In genomic region chr13:21996101-21996839, GRCm38 (mm10) we compare ENCODE assay signal across 8 mouse cellular contexts. TPM values are rescaled to one million over a fixed set of nuclear protein-coding genes. Genes with fewer than 3 reads are reported as not detected.
DNase-seq lines count a peak whose midpoint lies in the region; ATAC-seq and TF ChIP-seq lines count a peak whose summit lies in the region.

No protein-coding gene starts in this region.

- 0 out of 2 replicates have a peak, but pooled peaks cover 9% of the 10 kb centered on the region for H3K4me1 ChIP-seq in kidney, postnatal 0 days (replicated peaks; ENCODE audit: insufficient read depth, low read length)
- 0 out of 2 replicates have a peak, but pooled peaks cover 11% of the 10 kb centered on the region for H3K4me1 ChIP-seq in hindbrain, embryonic 15.5 days (replicated peaks)
- H3K4me1 ChIP-seq in midbrain, embryonic 13.5 days (replicated peaks) = peaks cover 8% of the 10 kb centered on the region; the same call in 1 of the 2 replicates

- no peak for TF ChIP-seq CTCF in kidney, postnatal 0 days (IDR thresholded peaks at IDR 0.05; ENCODE audit: low read depth)

- no peaks in the 10 kb centered on the region for H3K9me3 ChIP-seq in kidney, postnatal 0 days (replicated peaks; ENCODE audit: low read length)
- H3K9me3 ChIP-seq in hindbrain, embryonic 15.5 days = no peaks in the 10 kb centered on the region
- no peaks in the 10 kb centered on the region; the same call in 1 of the 2 replicates for H3K9me3 ChIP-seq in midbrain, embryonic 13.5 days

- no peak overlapping the region for H3K4me3 ChIP-seq in kidney, postnatal 0 days (replicated peaks; ENCODE audit: low read depth, low read length)
- H3K4me3 ChIP-seq in hindbrain, embryonic 15.5 days = peak overlapping the region; percentile 7
- H3K4me3 ChIP-seq in midbrain, embryonic 13.5 days (replicated peaks) = peak overlapping the region; percentile 31

- no peak overlapping the region for H3K27ac ChIP-seq in kidney, postnatal 0 days
- no peak overlapping the region for H3K27ac ChIP-seq in hindbrain, embryonic 15.5 days (replicated peaks)
- H3K27ac ChIP-seq in midbrain, embryonic 13.5 days = no peak overlapping the region

- DNase-seq in kidney, postnatal 0 days (ENCODE audit: low spot score) = no peak
- DNase-seq in kidney, postnatal 25 days = no peak
- DNase-seq in c-Kit-positive CD71-positive TER-119-negative erythroid progenitor cells, embryonic 14.5 days (ENCODE audit: low read depth) = peak; percentile 59
- DNase-seq in thymus, postnatal 10 days (ENCODE audit: low spot score in 2 of 2) = no peak
- no peak for DNase-seq in ovary, postnatal 36 days (ENCODE audit: low spot score)
- no peak for DNase-seq in gastrocnemius, postnatal 25 days

- H3K9ac ChIP-seq in kidney, postnatal 0 days (ENCODE audit: low read depth, low read length) = no peak overlapping the region
- H3K9ac ChIP-seq in hindbrain, embryonic 15.5 days = no peak overlapping the region
- H3K9ac ChIP-seq in midbrain, embryonic 13.5 days (replicated peaks) = no peak overlapping the region

- ATAC-seq in kidney, postnatal 0 days (replicated peaks; ENCODE audit: low FRiP score, low read depth) = no peak
- ATAC-seq in hindbrain, embryonic 15.5 days (ENCODE audit: low FRiP score, low read depth) = no peak
- no peak for ATAC-seq in midbrain, embryonic 13.5 days

- H3K4me2 ChIP-seq in kidney, postnatal 0 days (ENCODE audit: low read length) = peak overlapping the region; percentile 49; the same call in 1 of the 2 replicates
- H3K4me2 ChIP-seq in hindbrain, embryonic 15.5 days = peak overlapping the region; percentile 45
- H3K4me2 ChIP-seq in midbrain, embryonic 13.5 days (replicated peaks) = peak overlapping the region; percentile 53

- 3% methylated on average over 12 of the region's 12 CpGs for WGBS in kidney, postnatal 0 days
- 3% methylated on average over 12 of the region's 12 CpGs for WGBS in hindbrain, embryonic 15.5 days
- WGBS in midbrain, embryonic 13.5 days = 1% methylated on average over 12 of the region's 12 CpGs

- no peaks in the 10 kb centered on the region for H3K36me3 ChIP-seq in kidney, postnatal 0 days (ENCODE audit: insufficient read depth, low read length)
- H3K36me3 ChIP-seq in hindbrain, embryonic 15.5 days = no peaks in the 10 kb centered on the region
- H3K36me3 ChIP-seq in midbrain, embryonic 13.5 days = no peaks in the 10 kb centered on the region

- peaks cover 77% of the 10 kb centered on the region for H3K27me3 ChIP-seq in kidney, postnatal 0 days (ENCODE audit: insufficient read depth, low read length)
- H3K27me3 ChIP-seq in hindbrain, embryonic 15.5 days = peaks cover 87% of the 10 kb centered on the region
- peaks cover 90% of the 10 kb centered on the region for H3K27me3 ChIP-seq in midbrain, embryonic 13.5 days

RNA-seq across cellular contexts. Expression of gene Prss16, which starts 13.3 kb away (rescaled TPM):
- polyA plus RNA-seq in kidney, postnatal 0 days (2015; fragmentation: Nextera tagmentation; extraction: Ambion mirVana) = 0.21 and 0.60 TPM in 2 replicates
- 0.14 TPM in 1 of 2 replicates, not detected in the other for polyA plus RNA-seq in hindbrain, embryonic 15.5 days (2015; fragmentation: Nextera tagmentation; extraction: Ambion mirVana)
- not detected in 2 replicates for polyA plus RNA-seq in midbrain, embryonic 13.5 days (2015; fragmentation: Nextera tagmentation; extraction: Ambion mirVana)
- not detected for total RNA-seq in gastrocnemius, postnatal 25 days (2021)

RNA-seq across cellular contexts. Expression of gene Pom121l2, which starts 15.3 kb away (rescaled TPM):
- polyA plus RNA-seq in kidney, postnatal 0 days (2015; fragmentation: Nextera tagmentation; extraction: Ambion mirVana) = not detected in 2 replicates
- polyA plus RNA-seq in hindbrain, embryonic 15.5 days (2015; fragmentation: Nextera tagmentation; extraction: Ambion mirVana) = 0.08 TPM in 1 of 2 replicates, not detected in the other
- not detected in 2 replicates for polyA plus RNA-seq in midbrain, embryonic 13.5 days (2015; fragmentation: Nextera tagmentation; extraction: Ambion mirVana)
- total RNA-seq in gastrocnemius, postnatal 25 days (2021) = not detected

RNA-seq across cellular contexts. Expression of gene Hist1h2ah, which starts 39.1 kb away (rescaled TPM):
- 4.0 and 4.5 TPM in 2 replicates for polyA plus RNA-seq in kidney, postnatal 0 days (2015; fragmentation: Nextera tagmentation; extraction: Ambion mirVana)
- polyA plus RNA-seq in hindbrain, embryonic 15.5 days (2015; fragmentation: Nextera tagmentation; extraction: Ambion mirVana) = 1.7 and 2.2 TPM in 2 replicates
- 6.2 TPM in 1 of 2 replicates, not detected in the other for polyA plus RNA-seq in midbrain, embryonic 13.5 days (2015; fragmentation: Nextera tagmentation; extraction: Ambion mirVana)
- total RNA-seq in gastrocnemius, postnatal 25 days (2021) = 1 to 10 TPM; 2.9 to 7.7 TPM

RNA-seq across cellular contexts. Expression of gene Hist1h2bk, which starts 39.4 kb away (rescaled TPM):
- 4.0 and 4.8 TPM in 2 replicates for polyA plus RNA-seq in kidney, postnatal 0 days (2015; fragmentation: Nextera tagmentation; extraction: Ambion mirVana)
- 1.2 and 1.5 TPM in 2 replicates for polyA plus RNA-seq in hindbrain, embryonic 15.5 days (2015; fragmentation: Nextera tagmentation; extraction: Ambion mirVana)
- 4.0 and 5.5 TPM in 2 replicates for polyA plus RNA-seq in midbrain, embryonic 13.5 days (2015; fragmentation: Nextera tagmentation; extraction: Ambion mirVana)
- total RNA-seq in gastrocnemius, postnatal 25 days (2021) = 10 to 100 TPM; 13.9 to 29.0 TPM

RNA-seq across cellular contexts. Expression of gene Hist1h4i, which starts 44.9 kb away (rescaled TPM):
- 15.3 and 17.2 TPM in 2 replicates for polyA plus RNA-seq in kidney, postnatal 0 days (2015; fragmentation: Nextera tagmentation; extraction: Ambion mirVana)
- 8.4 and 10.7 TPM in 2 replicates for polyA plus RNA-seq in hindbrain, embryonic 15.5 days (2015; fragmentation: Nextera tagmentation; extraction: Ambion mirVana)
- 18.1 and 20.1 TPM in 2 replicates for polyA plus RNA-seq in midbrain, embryonic 13.5 days (2015; fragmentation: Nextera tagmentation; extraction: Ambion mirVana)
- total RNA-seq in gastrocnemius, postnatal 25 days (2021) = 10 to 100 TPM; 30.9 to 31.7 TPM
